Mouse (Mus musculus) heart, embryonic 13.5 days (tissue): ENCODE data around the gene Cox6b1. TPM values are rescaled to one million over a fixed set of nuclear protein-coding genes. Genes with fewer than 3 reads are reported as not detected.

Source experiments
- ATAC-seq: fragments of 200-750 bp; cut with Nextera tagmentation; 2 replicates; pipeline ENCODE4 v1.8.0; 2017; ENCODE audit warnings: moderate TSS enrichment; ENCODE audit not compliant: insufficient number of reproducible peaks, low FRiP score, low TSS enrichment; ENCODE audit errors: extremely low read depth
- H3K27ac ChIP-seq: fragments of 300-500 bp; sonication (generic); replicated peaks from 2 replicates; pipeline ENCODE4 v1.5.1; 2015; ENCODE audit warnings: moderate library complexity, mild to moderate bottlenecking, inconsistent platforms
- H3K27me3 ChIP-seq: fragments of 300-500 bp; sonication (generic); replicated peaks from 2 replicates; pipeline ENCODE4 v1.6.1; 2015; ENCODE audit warnings: mild to moderate bottlenecking, inconsistent platforms
- H3K36me3 ChIP-seq: fragments of 300-500 bp; sonication (generic); 2 replicates; pipeline ENCODE4 v1.6.1; 2015; ENCODE audit warnings: mild to moderate bottlenecking, inconsistent platforms
- H3K4me1 ChIP-seq: fragments of 300-500 bp; sonication (generic); 2 replicates; pipeline ENCODE4 v1.6.1; 2015; ENCODE audit warnings: inconsistent platforms
- H3K4me2 ChIP-seq: fragments of 300-500 bp; sonication (generic); 2 replicates; pipeline ENCODE4 v1.6.1; 2015; ENCODE audit warnings: inconsistent platforms, mild to moderate bottlenecking, moderate library complexity
- H3K4me3 ChIP-seq: fragments of 300-500 bp; sonication (generic); 2 replicates; pipeline ENCODE4 v1.5.1; 2015; ENCODE audit warnings: moderate library complexity, mild to moderate bottlenecking, inconsistent platforms
- H3K9ac ChIP-seq: fragments of 300-500 bp; sonication (generic); 2 replicates; pipeline ENCODE4 v1.6.1; 2015; ENCODE audit warnings: inconsistent platforms, mild to moderate bottlenecking, moderate library complexity
- H3K9me3 ChIP-seq: fragments of 300-500 bp; sonication (generic); 2 replicates; pipeline ENCODE4 v1.6.1; 2016; ENCODE audit warnings: inconsistent platforms
- WGBS: fragments of 180-500 bp; shearing (Covaris S2); methylation state at CpG from one replicate; pipeline ENCODE4 v1.1.7; 2015; ENCODE audit warnings: mixed read lengths; 5-methylcytosine and 5-hydroxymethylcytosine counted together
- polyA plus RNA-seq: library from polyadenylated mRNA; unstranded; fragments of >200 nt; fragmentation: Nextera tagmentation; extraction: Ambion mirVana; gene quantifications from 2 replicates; pipeline ENCODE4 v1.2.1, GENCODE M21; 2015

The Cox6b1 gene
- polyA plus RNA-seq, 1 experiment from 2014 or later, result 1,963 TPM

DNA sequence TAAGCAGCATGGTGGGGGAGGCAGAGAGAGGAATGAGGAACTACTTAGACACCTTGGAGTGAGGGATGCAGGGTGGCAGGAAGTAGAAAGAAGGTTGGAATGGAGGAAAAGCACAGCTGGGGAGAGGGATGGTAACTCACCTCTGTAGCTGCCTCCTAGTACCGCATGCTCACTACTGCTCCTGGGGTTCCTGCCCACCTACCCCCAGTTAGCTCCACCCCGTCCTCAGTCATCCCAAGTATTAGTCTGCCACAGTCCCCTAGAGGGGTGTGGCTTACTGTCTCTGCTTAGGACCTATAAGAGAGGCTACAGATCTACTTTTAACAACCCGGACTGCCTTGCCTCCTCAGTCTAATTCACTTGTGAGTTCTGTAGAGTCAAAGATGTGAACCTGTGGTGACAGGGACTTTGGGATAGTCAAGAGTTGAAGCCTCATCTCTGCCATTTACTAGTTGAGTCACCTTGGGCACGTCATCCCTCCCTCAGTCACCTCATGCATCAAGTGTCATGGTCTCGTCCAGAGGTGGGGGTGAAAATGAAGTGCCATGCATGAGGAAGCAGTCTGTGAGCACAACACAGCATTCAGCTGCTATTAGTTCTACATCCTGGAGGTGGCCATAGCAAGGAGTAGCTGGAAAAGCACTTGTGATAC is 33.1 kb downstream of the Cox6b1 start:
- no peak overlapping the region for H3K4me3 ChIP-seq
- WGBS, result 34% methylated on average over 5 of the region's 5 CpGs

GRCm38 (mm10) chr7:30591605-30591951 is 34.4 kb downstream of the Cox6b1 start:
- H3K9me3 ChIP-seq, result no peaks in the 10 kb centered on the region
- peaks cover 4% of the 10 kb centered on the region for H3K36me3 ChIP-seq
- ATAC-seq, result no peak
- 0 out of 2 replicates have a peak overlapping the region, but pooled peaks have one; percentile 7 for H3K9ac ChIP-seq
- H3K4me1 ChIP-seq, result peaks cover 20% of the 10 kb centered on the region
- no peak overlapping the region for H3K4me3 ChIP-seq
- WGBS, result 50% methylated on average over 4 of the region's 4 CpGs
- H3K27ac ChIP-seq, result no peak overlapping the region
- H3K4me2 ChIP-seq, result no peak overlapping the region
- H3K27me3 ChIP-seq, result peaks cover 17% of the 10 kb centered on the region

More for the DNA sequence above, 33.1 kb downstream of the Cox6b1 start:
- no peak overlapping the region for H3K9ac ChIP-seq
- H3K36me3 ChIP-seq, result no peaks in the 10 kb centered on the region
- H3K4me2 ChIP-seq, result no peak overlapping the region
- peaks cover 8% of the 10 kb centered on the region for H3K4me1 ChIP-seq
- no peak for ATAC-seq
- H3K27me3 ChIP-seq, result peaks cover 26% of the 10 kb centered on the region
- H3K27ac ChIP-seq, result no peak overlapping the region
- no peaks in the 10 kb centered on the region for H3K9me3 ChIP-seq

DNA sequence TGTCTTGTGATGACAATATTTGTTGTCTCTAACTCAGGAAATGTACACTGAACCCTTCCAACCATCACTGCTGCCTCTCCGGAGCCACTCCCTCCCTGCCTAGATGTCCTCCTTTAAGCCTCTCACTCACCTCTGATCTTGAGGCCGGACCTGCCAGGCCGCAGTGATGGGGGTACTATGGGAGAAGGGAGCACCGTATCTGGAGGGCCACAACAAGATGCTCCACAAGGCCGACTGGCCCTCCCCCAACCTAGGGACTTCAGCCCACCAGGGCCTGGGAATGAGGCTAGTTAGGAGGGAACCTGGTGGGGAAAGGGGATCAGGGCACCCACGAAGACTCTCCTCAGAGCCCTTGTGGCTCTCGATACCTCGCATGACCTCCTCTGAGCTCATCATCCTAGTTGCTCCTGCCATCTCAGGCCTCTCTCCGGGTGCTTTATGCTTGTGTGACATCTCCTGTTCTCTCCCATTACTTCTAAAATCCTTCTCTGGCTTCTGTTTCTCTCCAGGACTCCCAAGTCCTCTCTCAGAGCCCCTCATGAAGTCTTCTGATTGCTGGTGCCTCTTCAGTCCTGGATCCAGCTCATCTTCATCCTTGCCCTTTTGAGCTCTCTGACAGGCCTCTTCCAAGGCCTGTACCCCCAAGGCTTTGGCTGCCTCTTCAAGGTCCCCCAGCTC is 34.9 kb downstream of the Cox6b1 start:
- ATAC-seq, result no peak
- H3K27ac ChIP-seq, result no peak overlapping the region
- peak overlapping the region; percentile 50; the same call in 1 of the 2 replicates for H3K9ac ChIP-seq
- no peak overlapping the region for H3K4me2 ChIP-seq
- H3K4me1 ChIP-seq, result peaks cover 23% of the 10 kb centered on the region
- no peak overlapping the region for H3K4me3 ChIP-seq
- H3K9me3 ChIP-seq, result no peaks in the 10 kb centered on the region
- peaks cover 15% of the 10 kb centered on the region for H3K27me3 ChIP-seq
- H3K36me3 ChIP-seq, result peaks cover 9% of the 10 kb centered on the region
- 77% methylated on average over 9 of the region's 9 CpGs for WGBS

GRCm38 (mm10) chr7:30589435-30590301 is 36.3 kb downstream of the Cox6b1 start:
- peak overlapping the region; percentile 96 for H3K9ac ChIP-seq
- peak overlapping the region; percentile 98 for H3K4me2 ChIP-seq
- 26% methylated on average over 40 of the region's 40 CpGs for WGBS
- H3K4me3 ChIP-seq, result peak overlapping the region; percentile 80
- peak overlapping the region; percentile 90 for H3K27ac ChIP-seq
- ATAC-seq, result peak; percentile 29; the same call in 1 of the 2 replicates
- no peaks in the 10 kb centered on the region for H3K9me3 ChIP-seq
- H3K4me1 ChIP-seq, result peaks cover 23% of the 10 kb centered on the region
- peaks cover 23% of the 10 kb centered on the region for H3K36me3 ChIP-seq
- peaks cover 4% of the 10 kb centered on the region for H3K27me3 ChIP-seq

GRCm38 (mm10) chr7:30588676-30589434 is 37.1 kb downstream of the Cox6b1 start, which contains the start of gene Kmt2b:
Kmt2b (minus strand) TSS chr7:30588726.
- Histone ChIP-seq H3K4me2 (peak within 1 kb of the TSS; percentile 98), H3K4me1 (peaks cover 23% of the 10 kb centered on the region), H3K4me3 (peak within 1 kb of the TSS; percentile 80), H3K9ac (peak within 1 kb of the TSS; percentile 96), H3K27me3 (no peaks in the 10 kb centered on the region; the same call in 1 of the 2 replicates), H3K9me3 (no peaks in the 10 kb centered on the region), H3K36me3 (peaks cover 31% of the 10 kb centered on the region), H3K27ac (peak within 1 kb of the TSS; percentile 90)
- under 1% methylated on average over 63 of the region's 68 CpGs for WGBS
- ATAC-seq, result peak; percentile 92

GRCm38 (mm10) chr7:30587842-30588667 is 37.9 kb downstream of the Cox6b1 start:
- peak; percentile 2; the same call in 1 of the 2 replicates for ATAC-seq
- Histone ChIP-seq H3K4me1 (peaks cover 23% of the 10 kb centered on the region), H3K4me2 (peak overlapping the region; percentile 98), H3K4me3 (peak overlapping the region; percentile 80), H3K9ac (peak overlapping the region; percentile 96), H3K9me3 (no peaks in the 10 kb centered on the region), H3K36me3 (peaks cover 39% of the 10 kb centered on the region), H3K27ac (peak overlapping the region; percentile 90), H3K27me3 (no peaks in the 10 kb centered on the region)
- WGBS, result under 1% methylated on average over 67 of the region's 67 CpGs

DNA sequence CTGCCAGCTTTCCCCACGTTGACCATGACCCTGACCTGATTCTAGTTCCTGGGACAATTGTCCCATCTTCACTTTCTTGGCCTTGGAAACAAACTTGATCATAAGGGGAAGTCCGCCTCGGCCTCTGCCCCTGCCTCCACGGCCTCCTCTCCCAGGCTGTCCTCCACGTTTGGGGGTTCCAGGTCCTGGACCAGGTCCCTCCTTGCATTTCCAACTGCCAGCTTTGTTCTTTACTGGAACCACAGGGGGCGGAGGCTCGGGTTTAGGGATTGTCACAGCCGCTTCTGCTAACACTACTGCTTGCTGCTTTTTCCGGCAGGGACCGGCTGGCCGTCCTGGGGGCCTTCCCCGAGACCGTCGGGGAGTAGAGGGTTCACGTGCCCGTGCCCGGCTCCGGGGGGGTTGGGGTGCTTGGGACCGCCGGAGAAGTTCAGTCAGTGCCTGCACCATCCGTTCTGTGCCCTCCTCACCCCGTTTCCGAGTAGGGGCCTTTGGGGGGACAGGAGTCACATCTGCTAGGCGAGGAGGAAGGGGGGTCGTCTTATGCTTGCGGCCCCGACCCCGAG is 39.4 kb downstream of the Cox6b1 start:
- H3K4me2 ChIP-seq, result peak overlapping the region; percentile 98
- peaks cover 54% of the 10 kb centered on the region for H3K36me3 ChIP-seq
- 89% methylated on average over 28 of the region's 28 CpGs for WGBS
- peak overlapping the region; percentile 96 for H3K9ac ChIP-seq
- H3K27ac ChIP-seq, result no peak overlapping the region
- peak overlapping the region; percentile 80 for H3K4me3 ChIP-seq
- no peaks in the 10 kb centered on the region for H3K27me3 ChIP-seq
- H3K4me1 ChIP-seq, result peaks cover 23% of the 10 kb centered on the region
- H3K9me3 ChIP-seq, result no peaks in the 10 kb centered on the region
- no peak for ATAC-seq

GRCm38 (mm10) chr7:30585170-30585569 is 40.8 kb downstream of the Cox6b1 start:
- H3K9me3 ChIP-seq, result no peaks in the 10 kb centered on the region
- no peak overlapping the region for H3K9ac ChIP-seq
- peaks cover 68% of the 10 kb centered on the region for H3K36me3 ChIP-seq
- no peak overlapping the region for H3K4me3 ChIP-seq
- no peak for ATAC-seq
- H3K27ac ChIP-seq, result no peak overlapping the region
- 96% methylated on average over 7 of the region's 7 CpGs for WGBS
- peaks cover 22% of the 10 kb centered on the region for H3K4me1 ChIP-seq
- no peak overlapping the region for H3K4me2 ChIP-seq
- H3K27me3 ChIP-seq, result no peaks in the 10 kb centered on the region

GRCm38 (mm10) chr7:30584339-30584738 is 41.6 kb downstream of the Cox6b1 start:
- WGBS, result 96% methylated on average over 10 of the region's 10 CpGs
- Histone ChIP-seq H3K9ac (no peak overlapping the region), H3K4me2 (no peak overlapping the region), H3K27me3 (no peaks in the 10 kb centered on the region), H3K27ac (no peak overlapping the region), H3K36me3 (peaks cover 76% of the 10 kb centered on the region), H3K4me3 (no peak overlapping the region), H3K4me1 (peaks cover 15% of the 10 kb centered on the region), H3K9me3 (no peaks in the 10 kb centered on the region)
- no peak for ATAC-seq

DNA sequence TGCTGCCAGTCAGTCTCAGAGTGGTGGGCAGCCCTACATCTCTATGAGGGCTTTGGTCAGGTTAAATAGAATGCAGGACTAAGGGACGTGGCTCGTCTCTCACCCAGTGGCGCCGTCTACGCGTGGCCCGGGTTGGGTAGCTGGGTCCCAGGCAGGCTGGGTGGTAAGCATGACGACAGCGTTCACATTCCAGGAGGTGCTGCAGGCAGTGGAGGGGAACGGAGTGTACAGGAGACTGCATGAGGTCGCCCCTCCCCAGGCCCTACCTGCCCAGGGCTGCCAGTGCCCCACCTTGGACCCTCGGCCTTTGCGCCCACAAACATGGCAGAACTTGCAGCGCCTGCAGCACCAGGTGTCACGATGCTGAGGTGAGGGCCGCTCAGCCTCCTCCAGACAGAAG is 44.4 kb downstream of the Cox6b1 start:
- H3K9me3 ChIP-seq, result no peaks in the 10 kb centered on the region
- H3K4me3 ChIP-seq, result no peak overlapping the region
- peaks cover 100% of the 10 kb centered on the region for H3K36me3 ChIP-seq
- H3K27ac ChIP-seq, result no peak overlapping the region
- 93% methylated on average over 16 of the region's 16 CpGs for WGBS
- H3K4me2 ChIP-seq, result no peak overlapping the region
- H3K9ac ChIP-seq, result no peak overlapping the region
- no peak for ATAC-seq
- H3K4me1 ChIP-seq, result peaks cover 3% of the 10 kb centered on the region
- H3K27me3 ChIP-seq, result no peaks in the 10 kb centered on the region
